Mouse (Mus musculus): ENCODE results near the gene Fdx1. TPM values are rescaled to one million over a fixed set of nuclear protein-coding genes. Genes with fewer than 3 reads are reported as not detected.
A peak's percentile ranks its signal among the peaks of the same experiment; 100 is the strongest.

The Fdx1 gene
- total RNA-seq (2021) = 1,000 to 10,000 TPM in 1 of 2 experiments, 100 to 1,000 TPM in 1; 658 to 1,673 TPM
- long read RNA-seq, experiment 1, transcript Fdx1-202 (4 exons, 2,759 nt) = minor isoform, 9 of 1,931 reads
- long read RNA-seq, experiment 1, transcript Fdx1-201 (4 exons, 875 nt) = major isoform, 1,714 of 1,931 reads
- long read RNA-seq, experiment 1, partial matches to known transcripts = 181 of 1,931 reads
- long read RNA-seq, experiment 1, other reads (novel, unspliced or antisense) = 27 of 1,931 reads
- long read RNA-seq, experiment 2, transcript Fdx1-201 (4 exons, 875 nt) = major isoform, 449 of 517 reads
- long read RNA-seq, experiment 2, transcript Fdx1-202 (4 exons, 2,759 nt) = minor isoform, 5 of 517 reads
- long read RNA-seq, experiment 2, partial matches to known transcripts = 59 of 517 reads
- long read RNA-seq, experiment 2, other reads (novel, unspliced or antisense) = 4 of 517 reads

DNA sequence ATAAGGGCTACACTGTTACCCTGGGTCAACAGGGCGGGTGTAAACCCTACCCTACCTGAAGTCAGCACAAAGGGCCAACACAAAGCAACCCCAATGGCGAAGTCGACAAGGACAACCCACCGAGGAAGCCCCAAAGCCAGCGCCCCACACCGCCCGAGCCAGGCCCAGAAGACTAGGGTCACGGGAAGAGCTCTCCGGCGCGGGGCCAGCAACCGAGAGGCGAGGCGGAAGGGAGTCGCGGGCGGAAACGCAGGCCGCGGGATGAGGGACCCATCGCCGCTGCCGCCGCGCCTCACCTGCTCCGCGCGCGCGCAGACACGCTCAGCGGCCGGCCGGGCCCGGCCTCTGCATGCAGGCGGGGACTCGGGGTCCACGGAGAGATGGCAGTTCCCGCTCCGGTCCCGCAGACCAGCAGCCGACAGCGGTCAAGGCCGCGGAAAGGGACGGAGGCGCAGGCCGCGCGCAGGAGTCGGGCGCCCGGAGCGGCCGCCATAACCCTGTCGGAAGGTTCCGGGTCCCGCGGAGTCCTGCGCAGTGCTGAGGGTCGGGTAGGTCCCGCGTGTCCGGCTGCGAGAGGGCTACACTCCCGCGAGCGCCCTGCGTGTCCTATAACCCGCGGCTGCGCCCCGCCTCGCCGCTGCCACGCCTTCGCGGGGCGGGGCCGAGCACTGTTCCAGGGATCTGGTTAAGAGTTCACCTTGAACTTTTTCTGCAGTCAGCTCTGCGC, at the start of gene Fdx1:
Gene Fdx1 (minus strand): TSS at position 582 of the 727 bp plus-strand sequence.
- peak; percentile 96 for DNase-seq

- DNase-seq = no peak
Measured at GRCm38 (mm10) chr9:52012781-52013436, 49.6 kb upstream of the Fdx1 start.

DNA sequence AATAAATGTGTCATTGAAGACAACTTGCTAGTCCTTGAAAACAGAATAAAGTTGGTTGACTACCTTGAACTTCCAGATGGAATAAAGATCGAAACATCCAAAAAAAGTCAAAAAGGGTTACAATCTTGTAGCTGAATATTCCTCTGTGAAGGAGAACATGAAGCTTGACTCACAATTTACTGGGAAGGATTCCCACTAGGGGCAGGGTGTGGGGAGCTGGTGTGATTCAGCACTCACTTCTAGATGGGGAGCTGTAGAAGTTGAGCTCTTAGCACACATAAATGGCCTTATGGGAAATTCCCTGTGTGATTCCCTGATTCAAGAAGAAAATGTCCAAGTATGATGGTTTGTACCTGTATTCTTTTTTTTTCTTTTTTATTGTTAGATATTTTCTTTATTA, 49.0 kb upstream of the Fdx1 start:
- no peak for DNase-seq

DNA sequence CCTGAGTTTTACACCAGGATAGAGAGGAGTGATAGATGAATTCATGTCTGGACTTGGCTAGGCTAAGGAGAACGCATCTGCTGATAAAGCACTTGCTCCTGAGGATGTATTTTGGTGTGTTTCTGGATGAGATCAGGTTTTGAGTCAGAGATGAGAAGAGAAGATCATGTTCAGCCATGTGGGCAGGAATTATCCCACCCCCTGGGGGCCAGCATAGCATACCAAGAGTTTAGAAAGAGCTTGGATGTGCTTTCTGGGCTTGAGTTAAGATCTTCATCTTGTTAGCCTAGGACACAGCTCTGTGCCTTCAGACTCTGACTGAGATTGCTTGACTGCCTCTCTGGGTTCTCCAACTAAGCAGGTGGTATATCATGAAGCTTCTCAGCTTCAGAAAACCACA, 45.2 kb upstream of the Fdx1 start:
- DNase-seq = no peak

DNA sequence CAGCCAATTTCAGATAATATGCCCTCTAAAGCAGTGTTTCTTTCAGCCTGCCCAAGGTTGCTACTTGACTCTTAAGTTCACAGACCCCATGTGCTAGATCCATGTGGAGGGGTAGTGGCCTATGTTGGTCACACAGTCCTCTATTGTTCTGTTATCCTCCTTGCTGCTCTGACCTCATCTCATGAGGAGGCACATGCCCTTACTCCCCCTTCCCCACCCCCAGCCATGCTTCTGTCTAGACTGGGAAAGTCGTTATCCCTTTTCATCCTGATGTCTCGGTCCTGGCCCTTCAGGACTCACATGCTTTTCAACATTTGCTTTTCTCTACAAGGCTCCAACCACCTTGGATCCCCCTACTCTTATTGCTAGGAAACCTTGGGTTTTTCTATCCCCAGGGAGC, 44.0 kb upstream of the Fdx1 start:
- DNase-seq = no peak

GRCm38 (mm10) chr9:52003501-52003900, 40.1 kb upstream of the Fdx1 start:
- DNase-seq = no peak

DNA sequence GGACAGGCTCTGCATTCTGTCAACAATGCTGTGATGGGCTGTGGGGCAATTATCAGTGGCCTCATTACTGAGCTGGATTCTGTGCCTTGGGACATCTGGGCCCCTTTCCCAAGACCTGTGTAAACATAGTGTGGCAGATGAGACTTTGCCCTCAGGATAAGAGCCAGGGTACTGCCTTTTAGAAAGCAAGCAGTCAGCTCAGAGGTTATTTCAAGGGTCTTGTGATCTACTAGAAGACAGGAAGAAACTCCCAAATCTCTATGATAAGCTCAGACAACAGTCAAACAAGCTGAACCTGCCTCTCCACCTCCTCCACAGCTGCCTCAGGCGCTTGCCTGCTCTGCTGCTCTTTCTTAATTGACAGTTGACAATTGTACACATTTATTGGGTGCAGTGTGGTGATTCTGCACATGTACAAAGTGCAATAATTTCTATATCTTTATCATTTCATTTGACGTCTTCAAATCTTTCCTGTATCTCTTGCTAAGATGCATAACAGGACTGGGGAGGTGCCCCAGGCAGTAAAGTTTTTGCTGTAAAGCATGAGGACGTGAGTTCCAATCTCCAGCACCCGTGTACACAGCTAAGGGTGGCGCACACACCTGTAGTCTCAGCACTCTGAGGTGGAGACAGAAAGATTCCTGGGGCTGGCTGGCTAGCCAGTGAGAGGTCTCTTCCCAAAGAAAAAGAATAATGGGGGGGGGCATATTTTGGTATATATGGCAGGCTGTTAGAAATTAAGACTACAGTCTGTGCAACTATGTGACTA, 32.2 kb upstream of the Fdx1 start:
- DNase-seq = no peak

GRCm38 (mm10) chr9:51994636-51995260, 31.4 kb upstream of the Fdx1 start:
- no peak for DNase-seq

GRCm38 (mm10) chr9:51993486-51994275, 30.3 kb upstream of the Fdx1 start:
- no peak for DNase-seq

GRCm38 (mm10) chr9:51991241-51991876, 28.0 kb upstream of the Fdx1 start:
- no peak for DNase-seq

- peak; percentile 76 for DNase-seq
Measured at GRCm38 (mm10) chr9:51990828-51991227, 27.5 kb upstream of the Fdx1 start.

DNA sequence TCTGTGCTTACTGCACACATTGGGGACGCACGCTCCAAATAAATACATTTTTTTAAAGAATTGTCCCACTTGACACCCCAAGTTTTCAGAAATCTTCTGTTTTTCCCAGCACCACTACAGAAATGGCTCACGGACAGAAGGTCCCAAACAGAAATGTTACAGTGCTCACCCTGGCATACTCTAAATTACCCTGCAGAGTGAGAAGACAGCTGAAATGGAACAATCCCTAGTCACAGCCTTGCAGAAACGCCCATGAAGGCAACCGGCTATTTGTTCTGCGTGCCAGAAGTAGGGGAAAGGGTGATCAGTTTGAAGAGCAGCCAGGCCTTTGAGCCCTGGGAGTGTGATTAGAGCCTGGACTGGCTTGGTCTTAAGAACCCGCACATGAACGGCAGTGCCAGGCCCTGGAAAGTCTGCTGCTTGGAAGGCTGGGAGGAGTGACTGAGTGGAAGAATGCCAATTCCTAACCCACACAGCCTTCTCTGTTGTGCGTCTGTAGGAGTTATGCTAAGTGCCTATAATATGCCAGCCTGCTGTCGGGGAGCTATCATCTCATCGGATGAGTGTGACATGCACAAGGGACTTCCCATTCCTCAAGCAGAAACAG, 22.2 kb upstream of the Fdx1 start:
- DNase-seq = peak; percentile 66

DNA sequence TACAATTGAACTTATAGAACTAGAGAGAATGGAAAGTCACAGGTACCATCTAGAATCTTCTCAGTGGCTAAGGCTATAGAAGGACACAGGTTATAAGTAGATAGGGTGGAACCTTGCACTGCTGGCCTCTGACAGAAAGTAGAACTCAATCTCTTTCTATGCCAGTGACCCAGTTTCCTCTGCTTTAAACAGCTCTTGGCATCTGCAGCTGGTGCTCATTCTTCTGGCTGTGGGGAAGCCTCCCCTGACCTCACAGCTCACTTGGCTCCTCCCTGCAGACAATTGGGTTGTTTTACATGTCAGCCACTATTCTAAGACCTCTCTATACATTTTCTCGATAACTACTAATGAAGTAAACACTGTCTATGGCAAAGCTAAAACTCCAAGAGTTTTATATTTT, 17.8 kb upstream of the Fdx1 start:
- DNase-seq = no peak

- DNase-seq = no peak
Measured at GRCm38 (mm10) chr9:51979301-51979700, 15.9 kb upstream of the Fdx1 start.

GRCm38 (mm10) chr9:51978545-51979259, 15.3 kb upstream of the Fdx1 start:
- DNase-seq = no peak

- peak; percentile 93 for DNase-seq
Measured at GRCm38 (mm10) chr9:51977439-51978000, 14.2 kb upstream of the Fdx1 start.

- no peak for DNase-seq
Measured at GRCm38 (mm10) chr9:51974871-51975270, 11.5 kb upstream of the Fdx1 start.

- DNase-seq = no peak
Measured at GRCm38 (mm10) chr9:51973846-51974245, 10.5 kb upstream of the Fdx1 start.

DNA sequence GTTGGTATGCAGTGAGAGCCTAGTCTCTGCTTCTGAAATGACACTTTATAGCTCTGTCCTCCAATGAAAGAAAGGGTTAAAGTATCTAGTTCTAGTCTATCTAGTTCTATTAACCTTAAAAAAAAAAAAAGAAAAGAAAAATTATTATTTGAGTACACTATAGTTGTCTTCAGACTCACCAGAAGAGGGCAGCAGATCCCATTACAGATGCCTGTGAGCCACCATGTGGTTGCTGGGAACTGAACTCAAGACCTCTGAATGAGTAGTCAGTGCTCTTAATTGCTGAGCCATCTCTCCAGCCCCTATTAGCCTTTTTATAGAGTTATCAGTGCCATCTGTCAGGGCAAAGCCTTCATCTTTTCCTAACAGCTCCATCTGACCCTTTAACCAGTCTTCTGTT, 3.0 kb upstream of the Fdx1 start:
- no peak for DNase-seq
